Mouse (Mus musculus): Measurements from ENCODE around the gene Cox15.
A peak's percentile ranks its signal among the peaks of the same experiment; 100 is the strongest.

The Cox15 gene

DNA sequence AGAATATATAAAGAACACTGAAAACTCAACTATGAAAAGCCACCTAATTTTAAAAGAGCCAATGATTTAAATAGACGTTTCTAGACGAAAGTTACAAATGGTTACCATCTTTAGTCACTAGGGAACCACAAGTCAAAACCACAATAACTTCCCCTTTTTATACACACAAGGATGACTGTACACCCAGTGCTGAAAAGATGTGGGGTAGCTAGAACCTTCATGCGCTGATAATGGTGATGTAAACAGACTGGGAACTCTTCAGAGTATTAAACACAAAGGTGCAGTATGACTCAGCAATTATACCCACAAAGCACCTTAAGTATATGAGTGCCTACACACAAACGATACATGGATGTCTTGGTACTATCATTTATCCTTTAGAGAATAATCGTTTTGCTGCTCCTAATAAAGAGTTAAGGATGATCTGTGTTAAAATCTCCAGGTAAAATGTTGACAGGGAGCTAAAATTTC lies 18.7 kb upstream of the Cox15 start:
- TF ChIP-seq GATA4 (IDR thresholded peaks at IDR 0.05; ENCODE audit: insufficient replicate concordance, low read length), result no peak

DNA sequence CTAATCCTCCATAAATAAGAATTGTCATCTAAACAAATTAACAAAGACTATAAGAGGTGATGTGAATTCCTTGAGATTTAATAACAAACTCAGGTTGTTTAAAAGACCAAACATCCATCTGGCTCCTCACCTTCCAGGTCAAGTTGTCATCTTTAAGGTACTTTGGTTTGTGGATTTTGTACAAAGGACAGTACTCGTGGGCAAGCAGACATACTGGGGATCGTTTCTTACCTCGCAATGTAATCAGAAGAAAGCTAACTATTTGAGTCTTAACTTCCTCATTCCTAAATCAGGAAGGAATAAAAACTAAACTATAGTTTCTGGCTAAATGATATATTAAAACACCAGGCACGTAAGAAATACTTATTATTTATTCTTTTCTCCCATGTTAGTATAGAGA lies 17.8 kb upstream of the Cox15 start:
- TF ChIP-seq GATA4 (IDR thresholded peaks at IDR 0.05; ENCODE audit: insufficient replicate concordance, low read length), result no peak

- TF ChIP-seq GATA4 (IDR thresholded peaks at IDR 0.05; ENCODE audit: insufficient replicate concordance, low read length), result no peak
These were observed 16.7 kb upstream of the Cox15 start for GRCm38 (mm10) chr19:43769366-43769960.

- peak; percentile 79; the same call in 1 of the 2 replicates for TF ChIP-seq GATA4 (IDR thresholded peaks at IDR 0.05; ENCODE audit: insufficient replicate concordance, low read length)
These were observed 14.9 kb upstream of the Cox15 start for GRCm38 (mm10) chr19:43767549-43768322.

GRCm38 (mm10) chr19:43766451-43766850 lies 13.7 kb upstream of the Cox15 start:
- no peak for TF ChIP-seq GATA4 (IDR thresholded peaks at IDR 0.05; ENCODE audit: insufficient replicate concordance, low read length)

GRCm38 (mm10) chr19:43762410-43762809 lies 9.6 kb upstream of the Cox15 start:
- TF ChIP-seq GATA4 (IDR thresholded peaks at IDR 0.05; ENCODE audit: insufficient replicate concordance, low read length), result no peak

DNA sequence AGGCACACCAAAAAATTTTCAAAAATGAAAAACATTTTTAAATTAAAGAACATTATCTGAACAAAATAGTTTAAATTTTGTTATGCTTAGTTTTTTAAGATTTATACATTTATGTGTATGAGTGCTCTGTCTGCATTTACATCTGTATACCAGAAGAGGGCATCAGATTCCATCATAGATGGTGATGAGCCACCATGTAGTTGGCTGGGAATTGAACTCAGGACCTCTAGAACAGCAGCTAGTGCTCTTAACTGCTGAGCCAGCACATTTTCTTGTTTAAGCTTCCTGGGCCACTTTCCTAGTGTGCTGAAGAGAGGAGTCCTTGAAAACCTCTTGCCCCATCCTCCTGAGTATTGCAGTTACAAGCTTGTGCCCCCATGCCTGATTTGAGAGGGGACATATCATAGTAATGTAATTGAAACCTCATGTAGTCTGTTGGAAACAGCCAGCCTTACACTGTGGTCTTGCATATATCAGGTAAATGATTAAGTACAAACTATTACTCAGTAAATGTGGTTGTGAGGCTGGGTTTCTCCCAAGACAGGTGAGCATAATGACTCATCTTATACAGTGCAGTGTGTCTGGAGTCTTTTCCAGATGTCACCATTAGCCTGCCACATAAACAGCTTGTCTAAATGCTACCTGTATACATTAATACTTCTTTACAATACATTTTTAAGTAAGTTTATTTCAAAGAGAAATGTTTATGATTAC lies 8.9 kb upstream of the Cox15 start:
- TF ChIP-seq GATA4 (IDR thresholded peaks at IDR 0.05; ENCODE audit: insufficient replicate concordance, low read length), result no peak

GRCm38 (mm10) chr19:43760504-43760903 lies 7.7 kb upstream of the Cox15 start:
- no peak for TF ChIP-seq GATA4 (IDR thresholded peaks at IDR 0.05; ENCODE audit: insufficient replicate concordance, low read length)

DNA sequence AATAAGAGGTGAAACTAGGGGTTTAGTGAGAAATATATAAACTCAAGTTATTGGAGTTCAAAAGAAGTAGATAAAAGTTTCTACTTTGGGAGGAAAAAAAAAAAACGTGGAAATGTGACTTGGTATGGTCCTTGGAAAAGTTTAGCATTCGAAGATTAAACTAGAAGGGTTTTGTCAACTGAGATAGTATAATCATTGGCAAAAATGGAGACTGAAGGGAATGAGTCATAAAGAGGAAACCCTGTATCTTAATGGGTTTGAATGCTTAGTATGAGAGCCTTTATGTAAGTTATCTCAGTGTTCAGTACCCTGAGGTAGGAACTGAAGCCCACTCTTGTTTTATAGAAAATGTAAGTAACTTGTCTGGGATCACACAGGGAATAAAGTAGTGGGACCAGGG lies 2.1 kb upstream of the Cox15 start:
- TF ChIP-seq GATA4 (IDR thresholded peaks at IDR 0.05; ENCODE audit: insufficient replicate concordance, low read length), result no peak

DNA sequence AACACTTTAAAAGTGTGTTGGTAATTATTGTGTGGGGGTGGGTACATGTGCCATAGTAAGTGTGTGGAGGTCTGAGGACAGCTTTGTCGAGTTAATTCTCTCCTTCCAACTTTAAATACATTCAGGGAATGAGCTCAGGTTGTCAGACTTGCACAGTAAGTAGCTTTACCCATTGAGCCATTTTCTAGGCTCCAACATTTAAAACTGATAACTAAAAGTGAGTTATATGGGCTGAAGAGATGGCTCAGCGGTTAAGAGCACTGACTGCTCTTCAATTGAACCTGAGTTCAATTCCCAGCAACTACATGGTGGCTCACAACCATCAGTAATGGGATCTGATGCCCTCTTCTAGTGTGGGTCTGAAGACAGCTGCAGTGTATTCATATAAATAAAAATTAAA lies 1.4 kb upstream of the Cox15 start:
- TF ChIP-seq GATA4 (IDR thresholded peaks at IDR 0.05; ENCODE audit: insufficient replicate concordance, low read length), result no peak

DNA sequence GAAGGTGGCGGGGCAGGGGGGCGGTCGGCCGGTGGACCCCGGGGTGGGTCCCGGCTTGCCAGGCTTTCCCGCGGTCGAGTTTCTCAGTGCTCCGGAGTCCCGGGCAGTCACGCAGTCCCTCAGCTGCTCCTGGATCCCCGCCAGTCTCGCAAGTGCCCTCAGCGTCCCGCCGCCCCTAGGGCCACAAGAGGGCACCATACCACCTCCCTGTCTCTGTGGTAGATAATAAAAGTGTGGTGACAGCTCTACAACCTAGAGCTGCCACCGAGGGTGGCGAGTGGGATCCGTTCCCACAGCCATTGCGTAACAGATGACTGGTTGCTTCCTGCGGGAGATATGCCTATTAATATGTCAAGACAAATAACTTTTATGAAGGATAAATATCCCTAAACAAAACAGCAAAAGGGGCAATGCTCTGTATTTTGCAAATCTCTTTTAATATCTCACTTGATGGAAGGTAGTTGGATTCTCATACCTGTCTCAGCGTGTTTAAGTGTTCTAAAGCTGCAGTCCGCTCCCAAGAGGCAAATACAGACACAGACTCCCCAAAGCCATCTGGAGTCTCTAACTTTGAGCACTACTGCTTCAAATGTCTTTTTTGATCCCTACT lies 531 bp upstream of the Cox15 start:
- TF ChIP-seq GATA4 (IDR thresholded peaks at IDR 0.05; ENCODE audit: insufficient replicate concordance, low read length), result peak; percentile 46; the same call in 1 of the 2 replicates

DNA sequence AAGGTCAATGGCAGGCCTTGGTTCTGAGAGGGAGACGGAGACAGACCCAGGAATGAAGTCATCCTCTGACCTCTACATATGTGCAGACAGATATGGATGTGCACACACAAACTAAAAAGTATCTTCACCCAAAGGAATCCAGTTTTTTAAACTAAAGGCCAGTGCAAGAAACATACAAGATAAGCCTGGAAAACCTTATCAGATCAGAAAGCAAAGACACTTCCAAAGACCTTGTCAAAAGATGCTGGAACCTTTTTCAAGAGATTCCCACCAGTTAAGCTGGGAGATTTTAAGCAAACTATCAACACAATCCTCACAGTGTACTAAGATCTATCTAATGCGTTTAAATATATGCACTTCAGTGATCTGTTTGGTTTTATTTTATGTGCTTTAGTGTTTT lies 2.8 kb downstream of the Cox15 start:
- no peak for TF ChIP-seq GATA4 (IDR thresholded peaks at IDR 0.05; ENCODE audit: insufficient replicate concordance, low read length)

GRCm38 (mm10) chr19:43747877-43748276 lies 4.9 kb downstream of the Cox15 start:
- TF ChIP-seq GATA4 (IDR thresholded peaks at IDR 0.05; ENCODE audit: insufficient replicate concordance, low read length), result no peak

GRCm38 (mm10) chr19:43745740-43746139 lies 7.1 kb downstream of the Cox15 start:
- TF ChIP-seq GATA4 (IDR thresholded peaks at IDR 0.05; ENCODE audit: insufficient replicate concordance, low read length), result no peak

- TF ChIP-seq GATA4 (IDR thresholded peaks at IDR 0.05; ENCODE audit: insufficient replicate concordance, low read length), result no peak
These were observed 9.4 kb downstream of the Cox15 start for GRCm38 (mm10) chr19:43743401-43743800.

All from liver, adult (tissue).